Mouse (Mus musculus): ENCODE measurements around the gene Wasf2. TPM values are rescaled to one million over a fixed set of nuclear protein-coding genes. Genes with fewer than 3 reads are reported as not detected.
"Not testable (repeated sequence)": the region's sequence is repeated elsewhere in the genome, so short reads cannot be mapped to it uniquely, and the experiment has no call there.

Wasf2 gene
- total RNA-seq, 2 experiments from 2014 or later = 56.9 to 236 TPM

- not testable (repeated sequence) for ATAC-seq (ENCODE audit: poor library complexity, severe bottlenecking)
Observed at GRCm38 (mm10) chr4:133095734-133096065, 34.6 kb upstream of the Wasf2 start.

- ATAC-seq (ENCODE audit: poor library complexity, severe bottlenecking) = not testable (repeated sequence)
Observed at GRCm38 (mm10) chr4:133096671-133097070, 33.6 kb upstream of the Wasf2 start.

- ATAC-seq (ENCODE audit: poor library complexity, severe bottlenecking) = no peak
Observed at GRCm38 (mm10) chr4:133101751-133102150, 28.6 kb upstream of the Wasf2 start.

GRCm38 (mm10) chr4:133103525-133104193, 26.6 kb upstream of the Wasf2 start:
- no peak for ATAC-seq (ENCODE audit: poor library complexity, severe bottlenecking)

- ATAC-seq (ENCODE audit: poor library complexity, severe bottlenecking) = no peak
Observed at GRCm38 (mm10) chr4:133104194-133104569, 26.1 kb upstream of the Wasf2 start.

GRCm38 (mm10) chr4:133106691-133107090, 23.6 kb upstream of the Wasf2 start:
- no peak for ATAC-seq (ENCODE audit: poor library complexity, severe bottlenecking)

- no peak for ATAC-seq (ENCODE audit: poor library complexity, severe bottlenecking)
Observed at GRCm38 (mm10) chr4:133107788-133108281, 22.5 kb upstream of the Wasf2 start.

GRCm38 (mm10) chr4:133108481-133109334, 21.6 kb upstream of the Wasf2 start:
- no peak for ATAC-seq (ENCODE audit: poor library complexity, severe bottlenecking)

GRCm38 (mm10) chr4:133109335-133109801, 20.9 kb upstream of the Wasf2 start:
- ATAC-seq (ENCODE audit: poor library complexity, severe bottlenecking) = no peak

- no peak for ATAC-seq (ENCODE audit: poor library complexity, severe bottlenecking)
Observed at GRCm38 (mm10) chr4:133112175-133112838, 18.0 kb upstream of the Wasf2 start.

GRCm38 (mm10) chr4:133113351-133113882, 16.9 kb upstream of the Wasf2 start:
- no peak for ATAC-seq (ENCODE audit: poor library complexity, severe bottlenecking)

GRCm38 (mm10) chr4:133114762-133115161, 15.5 kb upstream of the Wasf2 start:
- no peak for ATAC-seq (ENCODE audit: poor library complexity, severe bottlenecking)

- no peak for ATAC-seq (ENCODE audit: poor library complexity, severe bottlenecking)
Observed at GRCm38 (mm10) chr4:133115721-133116429, 14.4 kb upstream of the Wasf2 start.

- no peak for ATAC-seq (ENCODE audit: poor library complexity, severe bottlenecking)
Observed at GRCm38 (mm10) chr4:133116756-133117470, 13.4 kb upstream of the Wasf2 start.

GRCm38 (mm10) chr4:133117556-133118411, 12.5 kb upstream of the Wasf2 start:
- ATAC-seq (ENCODE audit: poor library complexity, severe bottlenecking) = peak; percentile 91

GRCm38 (mm10) chr4:133118775-133119375, 11.4 kb upstream of the Wasf2 start:
- no peak for ATAC-seq (ENCODE audit: poor library complexity, severe bottlenecking)

- no peak for ATAC-seq (ENCODE audit: poor library complexity, severe bottlenecking)
Observed at GRCm38 (mm10) chr4:133119579-133119978, 10.7 kb upstream of the Wasf2 start.

- ATAC-seq (ENCODE audit: poor library complexity, severe bottlenecking) = no peak
Observed at GRCm38 (mm10) chr4:133120833-133121321, 9.4 kb upstream of the Wasf2 start.

Measured in megakaryocyte, adult 5-6 weeks (primary cell).